Mouse (Mus musculus): ENCODE measurements around the gene Foxp1.

DNA sequence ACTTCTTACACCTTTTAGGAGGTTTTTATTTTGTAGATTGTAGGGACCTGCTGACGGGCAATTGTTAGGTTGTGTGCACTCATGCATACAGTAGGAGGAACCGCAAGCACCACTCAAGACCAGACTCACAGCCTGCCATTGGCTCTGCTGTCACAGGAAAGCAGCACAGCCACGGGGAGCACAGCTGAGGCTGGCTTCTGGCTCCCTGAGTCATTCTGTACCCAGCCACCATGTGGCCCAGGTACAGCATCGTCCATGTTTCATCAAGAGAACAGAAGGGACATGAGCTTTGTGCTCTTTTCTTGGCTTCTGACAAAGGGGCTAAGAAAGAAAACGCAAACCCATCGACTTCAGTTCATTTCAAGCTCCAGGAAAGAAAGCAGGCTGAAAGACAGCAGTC is 541.3 kb downstream of the Foxp1 start:
- TF ChIP-seq CTCF (IDR thresholded peaks at IDR 0.05) (no peak), EP300 (IDR thresholded peaks at IDR 0.05) (no peak)
